Mouse (Mus musculus): ENCODE results near the gene Myef2. TPM values are rescaled to one million over a fixed set of nuclear protein-coding genes. Genes with fewer than 3 reads are reported as not detected.

The Myef2 gene
- 91.6 TPM for polyA plus RNA-seq (2014; fragmentation: Illumina TruSeq; extraction: RNeasy Lipid Tissue Mini Kit (QIAGEN cat#74804); ENCODE audit: low read depth, low replicate concordance)

DNA sequence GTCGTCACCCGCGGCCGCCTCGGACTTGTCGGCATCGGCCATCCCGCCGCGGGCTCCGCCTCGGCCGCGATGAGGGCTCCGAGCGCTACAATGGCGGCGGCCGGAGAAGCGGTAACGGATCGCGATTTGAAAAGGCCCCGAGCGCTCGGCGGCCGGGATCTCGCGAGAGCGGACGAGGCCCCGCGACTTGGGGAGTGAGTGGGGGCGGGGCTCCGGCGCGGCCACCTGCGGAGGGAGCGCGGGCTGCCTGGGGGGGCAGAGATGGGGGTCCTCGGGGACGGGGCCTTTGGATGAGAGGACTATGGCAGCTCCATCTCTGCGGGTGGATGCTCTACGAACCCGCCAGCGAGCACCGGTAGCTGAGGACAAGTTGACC lies at the start of gene Myef2:
TSS of gene Myef2 (minus strand) at position 185 of the 376 bp plus-strand sequence.

DNA sequence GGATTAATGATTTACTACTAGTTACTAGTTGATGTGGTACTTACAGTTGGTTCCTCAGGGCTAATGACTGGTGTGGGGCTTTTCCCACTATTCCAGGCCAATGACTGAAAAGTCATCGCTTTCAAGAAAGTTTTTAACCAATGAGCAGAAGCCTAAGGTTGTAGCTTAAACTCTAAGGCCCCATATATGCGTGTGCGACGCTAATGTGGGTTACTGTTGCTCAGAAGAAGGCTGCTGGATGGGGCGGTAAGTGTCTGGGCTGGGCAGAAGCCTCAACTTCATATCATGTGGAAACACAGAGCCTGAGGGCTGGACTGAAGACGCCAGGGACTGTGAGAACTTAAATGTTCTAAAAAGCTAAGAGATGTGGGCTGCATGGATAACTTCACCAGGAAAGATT lies 28.9 kb upstream of the Myef2 start, which contains the start of gene Slc12a1:
TSS of gene Slc12a1 (plus strand) at position 118 of the 400 bp plus-strand sequence.

DNA sequence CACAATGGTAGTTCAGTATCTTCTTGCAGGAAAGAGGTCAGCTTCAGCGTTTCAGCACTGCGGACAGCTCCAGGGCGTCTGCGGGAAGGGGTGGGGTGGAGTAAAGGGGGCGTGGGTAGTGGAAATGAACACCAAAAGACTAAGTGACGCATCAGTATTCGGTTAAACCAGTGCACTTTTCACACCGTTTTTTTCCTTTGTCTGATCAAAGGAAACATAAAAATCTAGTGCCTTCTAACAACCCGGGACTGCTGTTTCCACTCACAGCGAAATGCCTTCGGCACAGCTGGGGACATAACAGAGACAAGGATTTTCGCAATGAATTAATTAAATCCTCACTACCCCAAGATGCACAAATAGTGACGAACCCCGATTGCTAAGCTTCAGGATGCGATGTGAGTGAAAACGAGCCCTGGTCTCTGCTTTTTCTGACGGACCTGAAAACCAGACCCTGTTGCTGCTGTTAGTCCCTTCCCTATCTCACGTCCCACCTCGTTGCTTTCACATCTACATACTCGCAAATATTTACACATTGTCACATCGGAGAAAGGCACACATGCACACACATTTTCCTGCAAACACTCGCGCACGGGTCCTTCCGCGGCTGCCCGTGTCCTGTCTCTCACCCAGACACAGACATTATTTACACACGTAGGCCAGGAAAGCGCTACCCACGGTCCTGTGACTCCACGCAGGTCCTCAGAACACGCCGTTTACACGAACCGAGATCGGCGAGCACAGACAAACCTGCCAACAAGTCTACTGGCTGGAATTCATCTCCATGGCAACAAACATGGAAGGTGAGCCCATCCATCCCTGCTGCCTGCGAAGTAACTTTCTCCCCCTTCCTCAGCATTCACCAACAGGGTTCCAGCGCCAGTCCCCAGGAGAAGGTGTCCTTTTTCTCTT lies 12.7 kb upstream of the Myef2 start, which contains the start of gene Ctxn2:
TSS of gene Ctxn2 (plus strand) at position 790 of the 909 bp plus-strand sequence.

DNA sequence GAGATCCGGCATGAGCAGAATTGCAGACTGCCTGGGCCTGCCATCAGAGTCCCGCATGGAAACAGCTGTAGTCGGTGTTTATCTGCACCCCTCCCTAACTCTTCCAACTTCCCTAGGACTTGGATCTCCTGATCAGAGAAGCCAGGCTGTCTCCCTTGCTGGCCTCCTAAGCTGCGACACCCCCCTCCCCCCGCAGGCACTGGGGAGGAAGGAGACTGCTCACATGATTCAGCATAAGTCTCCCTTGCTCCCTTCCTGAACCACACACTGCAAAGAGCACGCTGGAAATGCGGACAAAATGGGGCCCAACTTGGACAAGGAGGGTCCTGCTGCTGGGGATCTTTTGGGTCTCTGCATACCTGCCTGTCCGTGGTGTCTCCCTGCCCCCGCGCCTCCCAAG lies 55.6 kb downstream of the Myef2 start, which contains the start of gene Slc24a5:
TSS of gene Slc24a5 (plus strand) at position 231 of the 400 bp plus-strand sequence.

Other genes starting within 250 kb of the Myef2 start
- gene Slc24a5, start 55.5 kb downstream of the Myef2 start, polyA plus RNA-seq (2014; fragmentation: Illumina TruSeq; extraction: RNeasy Lipid Tissue Mini Kit (QIAGEN cat#74804); ENCODE audit: low read depth, low replicate concordance), result not detected
- not detected for gene Ctxn2, start 13.0 kb upstream of the Myef2 start, polyA plus RNA-seq (2014; fragmentation: Illumina TruSeq; extraction: RNeasy Lipid Tissue Mini Kit (QIAGEN cat#74804); ENCODE audit: low read depth, low replicate concordance)
- not detected for gene Slc12a1, start 28.8 kb upstream of the Myef2 start, polyA plus RNA-seq (2014; fragmentation: Illumina TruSeq; extraction: RNeasy Lipid Tissue Mini Kit (QIAGEN cat#74804); ENCODE audit: low read depth, low replicate concordance)
- 20.0 TPM for gene Dut, start 123.5 kb upstream of the Myef2 start, polyA plus RNA-seq (2014; fragmentation: Illumina TruSeq; extraction: RNeasy Lipid Tissue Mini Kit (QIAGEN cat#74804); ENCODE audit: low read depth, low replicate concordance)

All from adrenal gland, adult 10 weeks (tissue).